Mouse (Mus musculus): Measurements from ENCODE around the gene Sars2. TPM values are rescaled to one million over a fixed set of nuclear protein-coding genes. Genes with fewer than 3 reads are reported as not detected.

The Sars2 gene
- polyA plus RNA-seq, 1 experiment from 2014 or later = 12.3 TPM

GRCm38 (mm10) chr7:28791706-28792105 is 49.9 kb downstream of the Sars2 start:
- no peak for ATAC-seq (ENCODE audit: low FRiP score, low TSS enrichment)
- no peaks in the 10 kb centered on the region; the same call in 1 of the 2 replicates for H3K36me3 ChIP-seq (ENCODE audit: control insufficient read depth, insufficient read depth, low read length)
- H3K27me3 ChIP-seq (ENCODE audit: control insufficient read depth, insufficient read depth, low read length) = no peaks in the 10 kb centered on the region
- no peaks in the 10 kb centered on the region for H3K9me3 ChIP-seq (ENCODE audit: control insufficient read depth, low read length)
- no peak overlapping the region for H3K9ac ChIP-seq (ENCODE audit: low read length)
- TF ChIP-seq EP300 (optimal IDR thresholded peaks at IDR 0.05) (no peak), CTCF (IDR thresholded peaks at IDR 0.05; ENCODE audit: low read depth) (no peak)
- H3K4me3 ChIP-seq (ENCODE audit: low read depth, low read length) = no peak overlapping the region
- H3K4me2 ChIP-seq (replicated peaks; ENCODE audit: low read depth) = no peak overlapping the region
- no peak overlapping the region for H3K27ac ChIP-seq (replicated peaks)
- DNase-seq (ENCODE audit: low spot score) = no peak
- no peaks in the 10 kb centered on the region; the same call in 1 of the 2 replicates for H3K4me1 ChIP-seq (replicated peaks; ENCODE audit: control insufficient read depth, insufficient read depth)

GRCm38 (mm10) chr7:28792391-28793185 is 50.8 kb downstream of the Sars2 start:
- H3K9ac ChIP-seq (ENCODE audit: low read length) = no peak overlapping the region
- TF ChIP-seq EP300 (optimal IDR thresholded peaks at IDR 0.05) (no peak), CTCF (IDR thresholded peaks at IDR 0.05; ENCODE audit: low read depth) (no peak)
- DNase-seq (ENCODE audit: low spot score) = no peak
- no peaks in the 10 kb centered on the region; the same call in 1 of the 2 replicates for H3K4me1 ChIP-seq (replicated peaks; ENCODE audit: control insufficient read depth, insufficient read depth)
- no peak overlapping the region for H3K4me2 ChIP-seq (replicated peaks; ENCODE audit: low read depth)
- no peak for ATAC-seq (ENCODE audit: low FRiP score, low TSS enrichment)
- H3K4me3 ChIP-seq (ENCODE audit: low read depth, low read length) = no peak overlapping the region
- no peaks in the 10 kb centered on the region for H3K9me3 ChIP-seq (ENCODE audit: control insufficient read depth, low read length)
- no peak overlapping the region for H3K27ac ChIP-seq (replicated peaks)
- no peaks in the 10 kb centered on the region for H3K27me3 ChIP-seq (ENCODE audit: control insufficient read depth, insufficient read depth, low read length)
- WGBS = 65% methylated on average over 13 of the region's 14 CpGs
- H3K36me3 ChIP-seq (ENCODE audit: control insufficient read depth, insufficient read depth, low read length) = no peaks in the 10 kb centered on the region; the same call in 1 of the 2 replicates

DNA sequence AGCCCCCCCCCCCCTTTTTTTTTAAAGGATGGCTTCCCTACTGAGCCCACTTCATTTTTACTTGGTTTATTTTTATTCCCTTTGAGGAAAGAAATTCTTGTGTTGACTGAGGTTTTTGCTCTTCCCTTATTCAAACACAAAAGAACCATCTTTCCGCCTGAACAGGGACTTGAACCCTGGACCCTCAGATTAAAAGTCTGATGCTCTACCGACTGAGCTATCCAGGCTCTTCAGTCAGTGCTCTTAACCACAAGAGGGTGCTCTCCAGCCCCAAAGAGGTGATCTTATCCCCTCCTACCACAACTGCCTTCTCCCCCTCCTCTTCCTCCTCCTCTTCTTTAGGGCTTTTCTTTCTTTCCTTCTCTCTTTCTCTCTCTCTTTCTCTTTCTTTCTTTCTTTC is 52.0 kb downstream of the Sars2 start:
- ATAC-seq (ENCODE audit: low FRiP score, low TSS enrichment) = no peak
- Histone ChIP-seq H3K36me3 (ENCODE audit: control insufficient read depth, insufficient read depth, low read length) (no peaks in the 10 kb centered on the region), H3K4me3 (ENCODE audit: low read depth, low read length) (no peak overlapping the region), H3K4me1 (replicated peaks; ENCODE audit: control insufficient read depth, insufficient read depth) (no peaks in the 10 kb centered on the region; the same call in 1 of the 2 replicates), H3K4me2 (replicated peaks; ENCODE audit: low read depth) (no peak overlapping the region), H3K9me3 (ENCODE audit: control insufficient read depth, low read length) (no peaks in the 10 kb centered on the region), H3K27ac (replicated peaks) (no peak overlapping the region), H3K27me3 (ENCODE audit: control insufficient read depth, insufficient read depth, low read length) (no peaks in the 10 kb centered on the region), H3K9ac (ENCODE audit: low read length) (no peak overlapping the region)
- no peak for DNase-seq (ENCODE audit: low spot score)
- TF ChIP-seq EP300 (optimal IDR thresholded peaks at IDR 0.05) = no peak
- TF ChIP-seq CTCF (IDR thresholded peaks at IDR 0.05; ENCODE audit: low read depth) = peak; percentile 64
- WGBS = 45% methylated on average over 2 of the region's 2 CpGs

DNA sequence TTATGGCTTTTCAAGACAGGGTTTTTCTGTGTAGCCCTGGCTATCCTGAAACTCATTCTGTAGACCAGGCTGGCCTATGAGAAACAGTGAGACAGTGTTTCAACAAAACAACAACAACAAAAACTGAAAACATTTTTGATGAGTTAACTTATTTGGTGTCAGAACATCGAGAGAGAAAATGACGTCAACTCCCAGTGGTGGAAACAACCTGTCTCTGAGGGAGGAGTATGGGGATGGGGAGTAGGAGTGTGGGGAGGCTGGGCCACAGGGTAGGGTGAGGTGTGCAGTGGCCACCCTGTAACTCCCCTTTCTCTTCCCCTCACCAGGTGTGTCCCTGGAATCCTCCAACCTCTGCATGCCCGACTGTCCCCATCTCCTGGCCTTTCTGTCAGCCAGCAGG is 52.7 kb downstream of the Sars2 start:
- H3K9ac ChIP-seq (ENCODE audit: low read length) = no peak overlapping the region
- ATAC-seq (ENCODE audit: low FRiP score, low TSS enrichment) = no peak
- H3K27ac ChIP-seq (replicated peaks) = no peak overlapping the region
- H3K4me1 ChIP-seq (replicated peaks; ENCODE audit: control insufficient read depth, insufficient read depth) = no peaks in the 10 kb centered on the region
- WGBS = 69% methylated on average over 3 of the region's 3 CpGs
- no peaks in the 10 kb centered on the region for H3K27me3 ChIP-seq (ENCODE audit: control insufficient read depth, insufficient read depth, low read length)
- H3K4me3 ChIP-seq (ENCODE audit: low read depth, low read length) = no peak overlapping the region
- H3K4me2 ChIP-seq (replicated peaks; ENCODE audit: low read depth) = no peak overlapping the region
- no peaks in the 10 kb centered on the region for H3K36me3 ChIP-seq (ENCODE audit: control insufficient read depth, insufficient read depth, low read length)
- DNase-seq (ENCODE audit: low spot score) = no peak
- no peak for TF ChIP-seq CTCF (IDR thresholded peaks at IDR 0.05; ENCODE audit: low read depth)
- no peak for TF ChIP-seq EP300 (optimal IDR thresholded peaks at IDR 0.05)
- no peaks in the 10 kb centered on the region for H3K9me3 ChIP-seq (ENCODE audit: control insufficient read depth, low read length)

GRCm38 (mm10) chr7:28795832-28796231 is 54.0 kb downstream of the Sars2 start:
- no peak overlapping the region for H3K4me3 ChIP-seq (ENCODE audit: low read depth, low read length)
- no peaks in the 10 kb centered on the region for H3K4me1 ChIP-seq (replicated peaks; ENCODE audit: control insufficient read depth, insufficient read depth)
- H3K9me3 ChIP-seq (ENCODE audit: control insufficient read depth, low read length) = no peaks in the 10 kb centered on the region
- no peaks in the 10 kb centered on the region for H3K27me3 ChIP-seq (ENCODE audit: control insufficient read depth, insufficient read depth, low read length)
- no peak for DNase-seq (ENCODE audit: low spot score)
- H3K27ac ChIP-seq (replicated peaks) = peak overlapping the region; percentile 69; the same call in 1 of the 2 replicates
- H3K9ac ChIP-seq (ENCODE audit: low read length) = peak overlapping the region; percentile 18; the same call in 1 of the 2 replicates
- 74% methylated on average over 15 of the region's 15 CpGs for WGBS
- no peak for ATAC-seq (ENCODE audit: low FRiP score, low TSS enrichment)
- H3K4me2 ChIP-seq (replicated peaks; ENCODE audit: low read depth) = no peak overlapping the region
- TF ChIP-seq EP300 (optimal IDR thresholded peaks at IDR 0.05) (no peak), CTCF (IDR thresholded peaks at IDR 0.05; ENCODE audit: low read depth) (no peak)
- H3K36me3 ChIP-seq (ENCODE audit: control insufficient read depth, insufficient read depth, low read length) = no peaks in the 10 kb centered on the region

DNA sequence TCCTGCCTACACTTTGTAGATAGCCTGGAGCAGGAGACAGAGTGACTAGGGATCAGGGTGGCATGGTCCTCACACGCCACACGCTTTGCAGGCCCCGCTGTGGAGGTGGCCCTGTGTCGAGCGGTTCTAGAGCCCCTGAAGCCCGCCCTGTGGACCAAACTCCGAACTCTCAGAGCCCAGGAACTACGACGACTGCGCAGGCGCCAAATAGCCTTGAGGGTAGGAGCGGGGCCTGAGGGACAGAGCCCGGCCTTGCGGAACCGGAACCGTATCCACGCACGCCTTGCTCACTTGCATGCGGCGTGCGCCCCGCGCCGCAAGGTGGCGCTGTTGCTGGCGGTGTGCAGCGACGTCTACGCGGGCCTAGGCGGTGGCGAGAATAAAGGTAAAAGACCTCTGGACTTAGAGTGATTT is 54.8 kb downstream of the Sars2 start:
- peak overlapping the region; percentile 69 for H3K27ac ChIP-seq (replicated peaks)
- 16% methylated on average over 32 of the region's 32 CpGs for WGBS
- H3K27me3 ChIP-seq (ENCODE audit: control insufficient read depth, insufficient read depth, low read length) = no peaks in the 10 kb centered on the region
- peak overlapping the region; percentile 45 for H3K4me2 ChIP-seq (replicated peaks; ENCODE audit: low read depth)
- H3K4me1 ChIP-seq (replicated peaks; ENCODE audit: control insufficient read depth, insufficient read depth) = no peaks in the 10 kb centered on the region
- peak overlapping the region; percentile 6; the same call in 1 of the 2 replicates for H3K4me3 ChIP-seq (ENCODE audit: low read depth, low read length)
- no peaks in the 10 kb centered on the region for H3K9me3 ChIP-seq (ENCODE audit: control insufficient read depth, low read length)
- peak; percentile 99 for TF ChIP-seq CTCF (IDR thresholded peaks at IDR 0.05; ENCODE audit: low read depth)
- TF ChIP-seq EP300 (optimal IDR thresholded peaks at IDR 0.05) = no peak
- DNase-seq (ENCODE audit: low spot score) = peak; percentile 89
- peak; percentile 83 for ATAC-seq (ENCODE audit: low FRiP score, low TSS enrichment)
- H3K36me3 ChIP-seq (ENCODE audit: control insufficient read depth, insufficient read depth, low read length) = no peaks in the 10 kb centered on the region
- H3K9ac ChIP-seq (ENCODE audit: low read length) = peak overlapping the region; percentile 59
